Mouse (Mus musculus) adrenal gland, adult 8-10 months (tissue): ENCODE measurements around the gene Fgfr2. TPM values are rescaled to one million over a fixed set of nuclear protein-coding genes. Genes with fewer than 3 reads are reported as not detected.
A peak's percentile ranks its signal among the peaks of the same experiment; 100 is the strongest.
"Not testable (repeated sequence)": the region's sequence is repeated elsewhere in the genome, so short reads cannot be mapped to it uniquely, and the experiment has no call there.

Source experiments
- DNase-seq: peaks from one replicate; pipeline ENCODE4 v3.0.0; 2022
- total RNA-seq, 4 experiments: library from RNA; stranded (reverse); gene quantifications; 2 replicates each; pipeline ENCODE4 v1.2.4; 2022

Fgfr2 gene
- total RNA-seq, 4 experiments from 2014 or later, result 193 to 471 (median 262) TPM

GRCm38 (mm10) chr7:130573746-130574145 is 2549.4 kb downstream of the Fgfr2 start:
- DNase-seq, result no peak

GRCm38 (mm10) chr7:130572821-130573220 is 2550.3 kb downstream of the Fgfr2 start, which contains the start of gene Nsmce4a:
Gene Nsmce4a, minus strand, starts transcription at chr7:130573118.
- no peak for DNase-seq

DNA sequence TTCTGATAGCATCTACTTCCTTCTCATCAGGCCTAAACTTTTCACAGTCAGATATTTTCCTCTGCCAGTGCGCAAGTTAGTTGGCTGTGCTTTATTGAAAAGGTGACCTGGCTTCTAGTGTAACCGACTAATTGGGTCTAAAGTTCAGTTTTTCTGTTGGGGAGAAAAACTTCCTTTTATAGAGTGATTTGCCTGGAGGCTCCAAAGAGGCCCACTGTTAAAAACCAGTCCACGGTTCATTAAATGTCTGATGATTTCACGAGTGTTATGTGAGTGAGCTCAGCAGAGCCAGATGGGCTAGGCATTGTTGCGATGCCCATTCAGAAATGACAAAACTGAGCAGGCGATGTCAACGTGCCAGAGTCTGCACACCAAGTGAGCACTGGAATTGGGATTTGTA is 2552.7 kb downstream of the Fgfr2 start:
- DNase-seq, result no peak

GRCm38 (mm10) chr7:130568783-130569436 is 2554.2 kb downstream of the Fgfr2 start:
- DNase-seq, result peak; percentile 65

DNA sequence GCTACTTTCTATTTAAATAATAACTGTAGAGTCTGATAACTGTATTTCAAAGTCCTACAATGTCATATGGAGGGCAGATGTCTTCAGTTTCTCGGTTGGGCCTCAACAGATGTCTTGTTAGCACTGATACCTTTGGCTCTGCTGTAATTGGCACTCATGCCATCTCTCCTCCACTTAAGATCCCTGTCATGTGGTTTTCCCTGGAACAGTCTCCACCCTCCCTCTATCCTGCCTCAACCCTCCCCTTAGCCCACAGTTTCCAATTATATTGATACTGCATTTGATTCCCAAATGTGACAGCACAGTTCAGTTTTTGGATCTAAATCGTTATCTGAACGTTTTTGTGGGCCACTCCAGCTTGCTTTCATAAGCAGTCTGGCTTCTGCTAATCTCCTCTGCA is 2558.6 kb downstream of the Fgfr2 start:
- DNase-seq, result no peak

GRCm38 (mm10) chr7:130563880-130564279 is 2559.3 kb downstream of the Fgfr2 start:
- no peak for DNase-seq

- no peak for DNase-seq
These were observed 2559.9 kb downstream of the Fgfr2 start for GRCm38 (mm10) chr7:130563276-130563675.

GRCm38 (mm10) chr7:130560933-130561332 is 2562.2 kb downstream of the Fgfr2 start:
- no peak for DNase-seq

DNA sequence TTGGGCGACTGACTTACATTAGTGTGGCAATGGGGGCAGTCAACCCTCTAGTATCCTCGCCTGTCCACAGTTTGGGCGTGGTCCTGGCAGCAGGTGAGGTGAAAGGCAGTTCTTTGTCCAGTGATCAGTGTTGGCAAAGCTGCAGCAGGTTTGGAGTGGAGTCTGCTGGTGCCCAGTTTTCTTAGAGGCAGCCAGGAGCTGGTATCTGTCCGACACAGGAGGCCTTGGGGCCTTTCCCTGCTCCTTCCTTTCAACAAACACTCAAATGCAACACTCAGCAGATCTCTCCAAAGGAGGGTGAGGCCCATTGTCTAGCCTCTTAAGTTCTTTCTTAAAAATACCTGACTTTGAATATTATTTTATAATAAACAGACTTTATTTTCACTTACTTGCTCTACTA is 2564.6 kb downstream of the Fgfr2 start:
- DNase-seq, result no peak

DNA sequence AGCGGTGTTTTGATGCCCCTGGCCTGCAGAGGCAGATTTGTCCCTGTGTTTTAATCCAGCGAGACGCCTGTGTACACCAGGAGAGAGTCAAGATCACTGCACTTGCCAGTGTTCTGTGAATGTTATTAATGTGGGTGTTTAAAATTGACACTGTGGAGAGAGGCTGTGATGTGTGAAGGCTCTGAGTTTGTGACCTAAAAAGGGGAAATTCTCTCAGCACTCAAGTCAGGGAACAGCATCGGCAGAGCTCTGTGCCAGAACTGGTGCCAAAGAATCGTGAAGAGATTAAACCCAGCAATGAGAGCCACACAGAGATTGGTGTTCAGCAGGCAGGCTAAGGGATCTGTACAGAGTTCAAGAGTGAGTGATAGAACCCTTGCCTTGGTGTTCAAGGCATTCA is 2567.6 kb downstream of the Fgfr2 start:
- no peak for DNase-seq

- DNase-seq, result no peak
These were observed 2569.8 kb downstream of the Fgfr2 start for GRCm38 (mm10) chr7:130553321-130553720.

- no peak for DNase-seq
These were observed 2570.4 kb downstream of the Fgfr2 start for GRCm38 (mm10) chr7:130552780-130553179.

- no peak for DNase-seq
These were observed 2575.4 kb downstream of the Fgfr2 start for GRCm38 (mm10) chr7:130547635-130548175.

DNA sequence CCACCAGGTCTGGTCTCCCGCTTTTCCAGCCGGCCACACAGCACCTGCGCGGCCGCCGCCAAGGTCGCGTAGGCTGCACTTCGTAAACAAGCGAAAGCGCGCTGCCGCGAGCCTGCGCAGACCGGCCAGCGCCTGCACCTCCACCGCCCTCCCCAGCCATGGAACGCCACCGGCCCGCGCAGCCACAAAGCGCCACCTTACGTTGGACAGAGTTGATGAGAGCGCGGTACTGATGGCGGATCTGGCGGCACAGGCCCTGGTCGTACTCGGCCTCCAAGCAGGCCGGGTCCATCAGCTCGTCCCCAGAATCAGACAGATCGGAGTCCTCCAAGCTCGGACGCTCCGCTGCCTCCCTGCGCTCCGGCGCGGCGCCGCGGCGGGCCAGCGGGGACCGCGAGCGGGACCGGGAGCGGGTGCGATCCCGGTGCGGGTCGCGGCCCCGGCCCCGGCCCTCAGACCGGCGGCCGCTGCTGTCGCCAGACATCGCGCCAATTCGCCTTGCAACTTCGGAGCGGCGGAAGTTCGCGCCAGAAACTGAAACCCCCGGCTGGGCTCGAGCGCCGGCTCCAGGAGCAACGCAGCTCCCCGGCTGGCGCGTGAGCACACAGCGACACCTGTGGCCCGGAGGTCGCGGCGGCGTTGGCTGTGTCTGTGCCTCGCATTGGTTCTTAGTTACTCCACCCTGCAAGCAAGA is 2576.2 kb downstream of the Fgfr2 start:
- DNase-seq, result peak; percentile 86

DNA sequence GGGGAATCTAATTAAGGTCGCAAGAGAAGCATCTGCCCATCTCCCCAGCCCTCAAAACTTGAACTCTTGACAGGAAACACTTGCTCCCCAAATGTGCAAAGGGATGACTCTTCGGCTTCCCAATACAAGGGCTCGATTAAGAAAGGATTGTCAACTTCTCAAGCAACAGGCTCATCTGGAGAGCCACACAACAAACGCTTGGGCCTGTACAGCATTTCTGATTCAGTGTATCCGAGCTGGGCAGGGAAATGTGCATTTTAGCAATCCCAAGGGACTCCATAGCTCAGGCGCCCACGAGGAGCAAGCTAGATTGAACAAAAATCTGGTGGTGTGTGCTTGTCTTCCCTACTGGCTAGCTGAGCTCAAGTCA is 2576.7 kb downstream of the Fgfr2 start:
- DNase-seq, result no peak

GRCm38 (mm10) chr7:130545893-130546292 is 2577.3 kb downstream of the Fgfr2 start:
- DNase-seq, result no peak

DNA sequence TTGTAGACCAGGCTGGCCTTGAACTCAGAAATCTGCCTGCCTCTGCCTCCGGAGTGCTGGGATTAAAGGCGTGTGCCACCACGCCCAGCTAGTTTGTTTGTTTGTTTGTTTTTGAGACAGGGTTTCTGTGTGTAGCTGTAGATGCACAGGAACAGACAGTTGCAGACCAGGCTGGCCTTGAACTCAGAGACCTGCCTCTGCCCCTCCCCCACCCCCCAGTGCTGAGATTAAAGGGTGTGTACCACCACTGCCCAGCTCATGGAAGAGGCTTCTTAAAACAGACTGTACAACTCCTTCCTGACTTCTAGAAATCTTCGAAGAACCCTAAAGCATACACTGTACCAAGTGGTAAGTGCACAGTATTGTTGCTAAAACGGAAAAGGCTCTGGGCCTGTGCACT is 2577.7 kb downstream of the Fgfr2 start:
- DNase-seq, result no peak

GRCm38 (mm10) chr7:130543181-130543580 is 2580.0 kb downstream of the Fgfr2 start:
- no peak for DNase-seq

DNA sequence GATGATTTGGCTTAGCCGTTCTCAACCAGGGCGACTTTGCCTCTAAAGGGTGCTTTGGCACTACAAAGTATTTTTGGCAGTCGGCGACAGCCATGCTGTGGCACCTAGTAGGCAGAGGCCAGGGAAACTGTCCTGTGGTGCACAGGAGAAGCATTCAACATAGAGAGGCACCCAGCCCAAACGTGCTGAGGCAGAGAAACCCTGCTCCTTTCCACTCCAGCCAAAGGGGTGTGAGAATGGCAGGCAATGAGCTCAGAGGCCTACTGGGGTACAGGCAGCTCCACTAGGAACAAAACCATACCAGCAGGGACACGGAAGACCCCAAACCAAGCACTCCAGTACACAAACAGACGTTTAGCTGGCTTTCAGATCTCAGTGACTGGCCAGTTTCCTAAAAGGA is 2583.0 kb downstream of the Fgfr2 start:
- no peak for DNase-seq

- no peak for DNase-seq
These were observed 2586.1 kb downstream of the Fgfr2 start for GRCm38 (mm10) chr7:130537068-130537467.

- DNase-seq, result no peak
These were observed 2588.0 kb downstream of the Fgfr2 start for GRCm38 (mm10) chr7:130535174-130535573.

DNA sequence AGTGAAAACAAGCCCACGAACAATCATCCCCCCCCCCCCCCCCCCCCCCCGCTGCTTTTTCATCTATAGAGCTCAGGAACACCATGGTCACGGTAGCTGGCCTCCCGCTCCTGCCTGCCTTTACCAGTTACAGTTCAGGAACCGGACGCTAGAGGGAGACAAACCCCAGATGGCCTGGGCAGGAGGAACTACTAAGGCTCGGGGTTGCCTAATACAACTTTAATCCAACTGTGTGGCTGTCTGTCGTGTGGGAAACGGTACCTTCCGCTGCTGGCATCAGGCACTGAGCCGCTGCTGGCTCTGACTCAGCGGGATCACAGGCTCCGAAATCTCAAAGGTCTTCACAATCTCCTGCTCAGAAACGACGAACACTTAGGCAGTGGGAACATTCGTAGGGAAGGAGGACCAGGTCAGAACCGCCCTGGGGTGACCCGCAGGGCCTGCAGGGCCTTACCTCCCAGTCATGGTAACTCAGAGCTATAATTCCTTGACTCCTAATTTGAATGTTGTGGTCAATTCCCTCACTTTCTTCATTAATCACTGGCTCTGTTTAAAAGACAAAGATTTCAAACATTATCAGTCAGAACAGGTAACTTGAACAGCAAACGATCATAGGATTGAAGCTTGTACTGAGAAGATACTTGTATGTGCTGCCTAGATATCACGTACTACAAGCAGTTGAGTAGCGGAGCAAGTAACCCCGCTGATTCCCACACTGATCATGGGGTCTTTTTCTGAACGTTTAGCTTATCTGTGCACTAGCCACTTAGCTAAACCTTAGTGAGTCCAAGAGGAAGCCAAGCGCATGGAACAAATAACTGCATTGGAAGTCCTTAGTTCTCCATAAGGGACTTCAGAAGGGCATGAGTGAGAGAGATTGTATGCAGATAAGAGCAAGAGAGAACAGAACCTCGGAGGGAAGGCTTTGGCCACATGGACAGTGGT is 2589.6 kb downstream of the Fgfr2 start:
- DNase-seq, result peak; percentile 84

DNA sequence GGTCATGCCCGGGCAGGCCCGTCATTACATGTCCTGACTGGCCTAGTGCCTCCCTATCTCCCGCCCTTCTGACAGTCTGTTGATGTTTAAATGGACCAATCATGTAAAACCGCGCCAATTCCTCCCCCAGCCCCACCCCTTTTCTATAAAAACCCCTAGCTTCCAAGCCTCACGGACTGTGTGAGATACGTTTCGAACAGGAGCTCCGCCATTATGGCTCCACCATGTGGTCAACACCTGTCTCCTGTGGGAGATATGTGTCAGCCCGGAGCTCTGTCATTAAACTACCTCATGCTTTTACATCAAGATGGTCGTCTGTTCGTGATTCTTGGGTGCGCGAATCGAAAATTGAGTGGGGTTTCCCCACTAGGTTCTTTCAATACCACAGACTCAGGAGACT is 2592.0 kb downstream of the Fgfr2 start:
- DNase-seq, result not testable (repeated sequence)
